Mouse (Mus musculus) neural tube, embryonic 10.5 days (tissue): ENCODE data around the gene Ints11.

ENCODE experiments used
- DNase-seq: peaks from one replicate; pipeline ENCODE4 v3.0.0-alpha.2; 2017; ENCODE audit warnings: low spot score; ENCODE audit errors: extremely low spot score

Ints11 gene

GRCm38 (mm10) chr4:155892017-155892416, 22.7 kb downstream of the Ints11 start:
- peak; percentile 88 for DNase-seq

GRCm38 (mm10) chr4:155892438-155893211, 23.3 kb downstream of the Ints11 start:
- DNase-seq, result no peak

GRCm38 (mm10) chr4:155893212-155893690, 23.9 kb downstream of the Ints11 start:
- no peak for DNase-seq

- no peak for DNase-seq
Observed at GRCm38 (mm10) chr4:155894311-155894881, 25.1 kb downstream of the Ints11 start.

GRCm38 (mm10) chr4:155895216-155895615, 25.9 kb downstream of the Ints11 start:
- no peak for DNase-seq

GRCm38 (mm10) chr4:155895826-155896225, 26.5 kb downstream of the Ints11 start:
- DNase-seq, result no peak

- no peak for DNase-seq
Observed at GRCm38 (mm10) chr4:155896461-155896860, 27.1 kb downstream of the Ints11 start.

GRCm38 (mm10) chr4:155898318-155898717, 29.0 kb downstream of the Ints11 start:
- no peak for DNase-seq

GRCm38 (mm10) chr4:155899355-155899754, 30.0 kb downstream of the Ints11 start:
- DNase-seq, result no peak

GRCm38 (mm10) chr4:155901205-155901604, 31.9 kb downstream of the Ints11 start:
- peak; percentile 9 for DNase-seq

GRCm38 (mm10) chr4:155903246-155903645, 33.9 kb downstream of the Ints11 start:
- DNase-seq, result no peak

- DNase-seq, result no peak
Observed at GRCm38 (mm10) chr4:155904318-155905102, 35.2 kb downstream of the Ints11 start.

- DNase-seq, result no peak
Observed at GRCm38 (mm10) chr4:155905634-155906033, 36.3 kb downstream of the Ints11 start.

- DNase-seq, result no peak
Observed at GRCm38 (mm10) chr4:155906125-155906524, 36.8 kb downstream of the Ints11 start.

- no peak for DNase-seq
Observed at GRCm38 (mm10) chr4:155907003-155907402, 37.7 kb downstream of the Ints11 start.

- DNase-seq, result no peak
Observed at GRCm38 (mm10) chr4:155908281-155908680, 38.9 kb downstream of the Ints11 start.

- peak; percentile 12 for DNase-seq
Observed at GRCm38 (mm10) chr4:155908751-155909150, 39.4 kb downstream of the Ints11 start.

- DNase-seq, result no peak
Observed at GRCm38 (mm10) chr4:155932031-155932430, 62.7 kb downstream of the Ints11 start.
